Mouse (Mus musculus) liver, adult 2 months (tissue): ENCODE results near the gene Myo16.

Source experiments
- CTCF ChIP-seq: fragments of 200-500 bp; IDR thresholded peaks from 2 replicates; pipeline ENCODE4 v1.5.1; 2011; ENCODE audit warnings: low read depth, low read length, control low read depth
- POLR2A ChIP-seq: fragments of 200-500 bp; IDR thresholded peaks from 2 replicates; pipeline ENCODE4 v1.6.1; 2011; ENCODE audit warnings: low read length, control low read depth; ENCODE audit not compliant: insufficient read depth; ENCODE audit errors: extremely low read depth

GRCm38 (mm10) chr8:10644481-10644880, 490.8 kb downstream of the Myo16 start:
- TF ChIP-seq POLR2A (no peak), CTCF (no peak)
